Mouse (Mus musculus) 3T3-L1 (cell line): ENCODE measurements around the gene Ifna9.
"Not testable (repeated sequence)": the region's sequence is repeated elsewhere in the genome, so short reads cannot be mapped to it uniquely, and the experiment has no call there.

Experiments
- DNase-seq: peaks from one replicate; pipeline ENCODE4 v3.0.0-alpha.2; 2015; ENCODE audit warnings: low read depth, low spot score

The Ifna9 gene

GRCm38 (mm10) chr4:88592285-88592684 is at the start of gene Ifna9:
Gene Ifna9 (minus strand): TSS chr4:88592385.
- DNase-seq = no peak

GRCm38 (mm10) chr4:88641077-88641831 is 49.1 kb upstream of the Ifna9 start:
- DNase-seq = peak; percentile 99

- no peak for DNase-seq
Observed at GRCm38 (mm10) chr4:88640704-88641076, 48.5 kb upstream of the Ifna9 start.

- DNase-seq = no peak
Observed at GRCm38 (mm10) chr4:88634311-88634710, 42.1 kb upstream of the Ifna9 start, which contains the start of gene C87499. Gene C87499 (minus strand): TSS chr4:88634411.

- no peak for DNase-seq
Observed at GRCm38 (mm10) chr4:88603276-88603675, 11.1 kb upstream of the Ifna9 start, which contains the start of gene Ifna12. Gene Ifna12 (minus strand): TSS chr4:88603376.

- DNase-seq = no peak
Observed at GRCm38 (mm10) chr4:88571698-88572097, 20.5 kb downstream of the Ifna9 start, which contains the start of gene Ifna14. Gene Ifna14 (minus strand): TSS chr4:88571798.

GRCm38 (mm10) chr4:88561791-88562190 is 30.4 kb downstream of the Ifna9 start:
- DNase-seq = no peak

GRCm38 (mm10) chr4:88558145-88558544 is 34.0 kb downstream of the Ifna9 start, which contains the start of gene Ifna15:
Gene Ifna15 (minus strand): TSS chr4:88558245.
- DNase-seq = not testable (repeated sequence)

GRCm38 (mm10) chr4:88550161-88550945 is 41.8 kb downstream of the Ifna9 start:
- peak; percentile 91 for DNase-seq

GRCm38 (mm10) chr4:88547986-88548385 is 44.2 kb downstream of the Ifna9 start:
- no peak for DNase-seq

- DNase-seq = peak; percentile 89
Observed at GRCm38 (mm10) chr4:88543649-88544234, 48.4 kb downstream of the Ifna9 start.
